Mouse (Mus musculus) spleen, postnatal 10 days (tissue): Measurements from ENCODE around the gene Upp2.

ENCODE experiments used
- DNase-seq, 2 experiments: peaks; one replicate each; pipeline ENCODE4 v3.0.0; 2021 to 2022; ENCODE audit warnings: low spot score in 2 of 2

Gene Upp2

DNA sequence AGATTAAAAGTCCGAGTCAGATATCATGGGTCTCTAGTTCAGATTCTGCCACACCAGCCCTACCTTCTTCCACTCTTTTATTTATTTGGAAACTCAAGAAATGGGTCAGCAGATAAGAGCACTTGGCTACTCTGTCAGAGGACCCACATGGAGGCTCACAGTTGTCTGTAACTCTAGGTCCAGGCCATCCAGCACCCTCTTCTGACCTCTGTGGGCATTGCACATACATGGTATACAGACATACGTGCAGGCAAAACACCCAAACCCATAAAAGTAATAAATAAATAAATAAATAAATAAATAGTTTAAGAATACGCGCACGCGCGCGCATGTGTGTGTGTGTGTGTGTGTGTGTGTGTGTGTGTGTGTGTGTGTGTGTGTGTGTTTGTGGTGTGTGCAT lies 47.8 kb downstream of the Upp2 start:
- DNase-seq = no peak

DNA sequence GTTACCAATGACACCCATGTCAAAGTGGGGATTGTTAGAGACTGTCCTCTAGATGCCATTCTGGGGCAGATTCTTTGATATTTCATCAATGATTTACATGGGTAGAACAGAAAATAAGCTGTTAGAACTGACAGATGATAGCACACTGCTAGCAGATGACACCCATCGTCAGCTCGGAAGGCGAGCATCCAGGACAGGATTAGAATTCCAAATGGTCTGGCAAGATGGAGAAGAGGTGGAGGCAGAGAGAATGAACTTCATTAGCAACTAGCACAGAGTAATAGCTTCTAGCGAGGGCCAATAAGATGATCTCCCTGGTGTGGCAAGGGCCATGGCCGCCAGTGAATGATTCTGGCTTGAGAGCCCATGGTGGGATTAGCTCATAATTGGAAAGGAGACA lies 48.7 kb downstream of the Upp2 start:
- no peak for DNase-seq

DNA sequence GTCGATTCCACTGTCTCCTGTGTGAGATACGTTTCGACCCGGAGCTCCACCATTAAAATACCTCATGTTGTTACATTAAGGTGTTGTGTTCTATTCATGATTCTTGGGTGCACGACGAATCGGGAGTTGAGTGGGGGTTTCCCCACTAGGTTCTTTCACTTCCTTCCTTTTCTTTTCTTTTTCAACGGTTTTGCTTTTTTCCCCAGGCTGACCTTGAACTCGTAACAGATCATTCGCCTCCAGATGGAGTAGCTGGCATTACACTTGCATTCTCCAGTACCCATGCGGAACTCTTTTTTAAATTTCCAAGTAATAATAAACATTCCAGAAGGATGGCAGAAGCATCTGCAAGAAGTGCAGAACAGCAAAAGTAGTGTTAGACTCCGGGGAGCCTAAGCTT lies 58.1 kb downstream of the Upp2 start:
- DNase-seq = no peak

DNA sequence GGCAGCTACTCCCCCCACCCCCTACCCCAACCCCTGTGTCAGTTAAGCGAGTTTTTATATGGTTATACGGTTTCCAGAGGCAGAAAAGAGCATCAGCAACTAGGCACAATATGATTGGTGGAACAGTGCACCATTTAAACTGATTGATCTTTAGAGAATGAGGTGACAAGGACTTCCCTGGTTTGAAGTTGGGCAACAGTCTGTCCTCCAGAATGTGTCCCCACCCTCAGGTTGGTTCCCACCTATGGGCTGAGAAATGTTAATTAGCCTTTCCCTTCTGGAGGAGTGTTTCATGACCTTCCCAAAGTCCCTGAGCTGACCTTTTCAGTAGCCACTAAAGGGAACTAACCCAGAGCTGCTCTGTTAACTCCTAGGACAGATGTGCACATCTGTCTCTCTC lies 58.6 kb downstream of the Upp2 start:
- no peak for DNase-seq

DNA sequence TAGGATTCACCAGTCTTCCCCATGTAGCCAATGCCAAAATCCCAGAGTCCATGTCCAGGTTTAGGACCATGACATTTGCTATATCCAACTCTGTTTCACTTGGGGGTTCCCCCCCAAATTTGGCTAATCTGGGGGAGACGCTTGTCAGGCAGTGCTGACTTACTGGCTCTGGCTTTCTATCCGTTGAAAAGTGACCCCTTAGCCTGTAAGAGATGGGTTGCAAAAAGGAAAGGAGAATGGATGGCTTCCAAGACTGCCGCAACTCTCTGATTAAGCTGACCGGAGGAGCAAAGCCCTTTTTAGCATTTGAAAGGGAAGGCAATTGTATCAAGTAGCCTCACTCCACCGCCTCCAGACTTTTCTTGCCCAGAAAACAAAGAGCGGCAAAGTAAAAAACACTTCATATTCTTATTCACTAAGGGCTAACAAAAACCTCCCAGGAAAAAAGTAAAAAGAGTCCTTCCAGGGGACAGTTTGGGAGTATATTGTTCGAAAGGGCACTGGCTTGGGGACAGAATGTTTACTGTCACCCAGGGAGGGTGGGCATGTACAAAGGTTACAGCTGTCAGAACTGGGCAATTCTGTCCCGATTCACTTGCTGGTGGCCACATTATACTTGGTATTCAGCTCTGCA lies 59.2 kb downstream of the Upp2 start:
- DNase-seq = no peak

DNA sequence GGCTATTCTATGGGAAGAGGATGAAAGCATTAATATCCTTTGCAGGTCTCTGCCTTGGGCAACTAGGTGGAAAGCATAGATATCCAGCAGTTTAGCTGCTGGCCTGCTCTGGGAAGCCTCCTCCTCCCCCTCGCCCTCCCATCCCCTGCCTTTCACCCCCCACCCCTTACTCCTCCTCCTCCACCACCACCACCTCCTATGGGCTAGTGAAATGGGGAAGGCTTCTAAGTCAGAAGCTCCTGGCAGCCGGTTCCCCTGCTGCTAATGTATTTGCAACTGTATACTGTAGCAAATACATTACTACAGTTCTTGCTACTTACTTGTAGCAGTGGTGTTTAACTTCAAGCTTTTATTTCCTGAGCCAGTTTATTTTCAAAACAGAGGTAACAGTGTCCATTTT lies 60.9 kb downstream of the Upp2 start:
- no peak for DNase-seq

DNA sequence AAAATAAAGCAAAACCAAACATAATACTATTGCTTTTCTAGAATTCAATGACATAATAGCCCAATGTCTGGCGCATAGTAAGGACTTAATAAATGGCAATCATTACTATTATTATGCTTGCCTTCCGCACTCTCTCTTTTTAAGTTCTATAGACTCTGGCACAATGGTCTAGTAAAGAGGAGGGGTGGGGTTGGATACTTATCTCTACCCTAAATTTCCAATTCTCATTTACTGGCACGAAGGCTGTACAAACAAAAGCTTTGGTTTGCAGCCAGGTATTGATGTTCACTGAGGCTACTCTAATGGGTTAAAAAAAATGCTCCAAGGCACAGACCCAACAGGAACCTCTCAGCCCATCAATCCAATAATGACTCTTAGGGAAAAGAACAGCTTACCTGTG lies 61.9 kb downstream of the Upp2 start:
- no peak for DNase-seq

DNA sequence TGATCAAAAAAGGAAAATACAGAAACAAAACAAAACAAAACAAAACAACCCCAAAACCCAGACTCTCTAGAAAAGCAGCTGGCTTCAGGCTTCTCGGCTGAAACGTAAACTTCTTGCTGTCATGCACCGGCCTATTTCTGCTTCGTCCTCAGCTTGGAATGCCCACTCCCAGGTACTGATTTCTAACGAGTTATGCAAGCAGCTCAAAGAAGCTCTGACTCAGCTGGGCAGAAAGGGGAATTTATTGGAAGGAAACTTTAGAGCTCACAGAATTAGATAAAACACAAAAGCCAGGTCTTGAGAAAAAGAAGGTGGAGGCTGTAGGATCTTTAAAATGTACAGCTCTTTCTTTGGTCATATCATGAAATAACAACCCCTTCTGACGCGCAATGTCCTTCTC lies 62.3 kb downstream of the Upp2 start:
- no peak for DNase-seq

DNA sequence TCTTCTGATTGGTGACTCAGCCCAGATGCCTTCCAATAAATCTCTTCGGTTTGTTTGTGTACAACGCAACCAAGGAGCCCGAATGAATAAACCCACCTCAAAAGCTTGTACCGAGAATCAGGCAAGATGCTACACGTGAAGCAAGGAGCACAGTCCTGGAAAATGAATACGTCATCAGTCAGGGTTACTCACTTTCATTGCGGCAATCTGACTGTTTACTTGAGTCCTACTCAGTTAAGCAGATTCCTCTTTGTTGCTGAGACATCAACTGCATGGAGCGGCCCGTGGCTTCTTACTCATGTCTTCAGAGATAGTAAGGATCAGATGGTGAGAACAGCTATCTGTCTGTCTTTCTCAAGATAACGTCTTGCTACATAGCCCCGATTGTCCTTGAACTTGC lies 66.7 kb downstream of the Upp2 start:
- DNase-seq = no peak

DNA sequence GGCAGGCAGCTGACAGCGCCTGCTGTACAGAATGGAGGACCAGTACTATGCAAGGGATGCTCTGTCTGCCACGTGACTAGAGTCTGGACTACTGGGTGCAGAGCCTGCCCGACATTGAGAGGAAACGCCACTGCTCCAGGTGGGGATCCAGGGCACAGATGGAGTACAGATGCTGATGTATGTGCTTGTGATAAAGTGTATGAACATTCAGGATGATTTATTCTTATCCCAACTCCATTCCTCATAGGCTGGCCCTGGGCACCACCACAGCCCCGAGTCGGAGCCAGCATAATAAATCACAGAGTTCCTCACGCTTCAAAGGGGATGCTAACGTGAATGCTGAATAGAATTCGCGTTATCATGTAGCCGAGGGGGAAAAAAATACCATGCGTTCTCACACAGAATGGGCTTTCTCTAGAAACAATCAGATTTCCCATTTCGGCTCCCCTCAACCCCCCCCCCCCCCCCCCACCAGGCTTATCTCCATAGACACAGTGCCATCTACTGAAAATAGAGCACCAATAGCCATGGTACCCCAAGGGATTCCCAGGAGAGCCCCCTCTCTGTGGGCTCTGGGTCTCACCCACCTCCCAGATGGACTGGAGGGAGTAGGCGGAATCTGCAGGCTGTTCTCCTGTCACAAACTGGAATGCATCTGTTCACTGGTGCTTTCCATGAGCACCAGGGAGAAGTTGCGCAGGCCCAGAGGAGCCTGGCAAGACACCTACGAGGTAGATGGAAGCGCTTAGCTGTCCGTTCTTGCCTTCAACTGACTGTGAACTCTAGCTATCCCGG lies 74.9 kb downstream of the Upp2 start:
- DNase-seq = no peak

DNA sequence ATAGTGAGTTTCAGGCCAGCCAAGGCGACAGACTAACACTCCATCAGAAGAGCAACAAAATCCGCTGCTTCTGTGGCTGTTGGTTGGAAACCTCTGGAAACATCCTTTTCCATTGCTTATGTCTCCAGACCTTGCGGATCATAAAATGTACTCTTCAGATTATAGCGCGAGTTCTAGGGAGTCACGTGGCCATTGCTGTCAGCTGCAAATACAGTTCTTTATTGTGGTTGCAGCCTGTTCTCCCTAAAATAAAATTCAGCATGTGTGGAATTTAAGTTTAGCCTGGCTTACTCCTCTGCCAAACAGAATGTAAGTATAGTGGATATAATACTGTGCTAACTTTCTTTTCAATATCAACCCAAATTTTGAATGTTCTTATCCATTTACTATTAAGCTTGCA lies 78.6 kb downstream of the Upp2 start:
- DNase-seq = no peak

DNA sequence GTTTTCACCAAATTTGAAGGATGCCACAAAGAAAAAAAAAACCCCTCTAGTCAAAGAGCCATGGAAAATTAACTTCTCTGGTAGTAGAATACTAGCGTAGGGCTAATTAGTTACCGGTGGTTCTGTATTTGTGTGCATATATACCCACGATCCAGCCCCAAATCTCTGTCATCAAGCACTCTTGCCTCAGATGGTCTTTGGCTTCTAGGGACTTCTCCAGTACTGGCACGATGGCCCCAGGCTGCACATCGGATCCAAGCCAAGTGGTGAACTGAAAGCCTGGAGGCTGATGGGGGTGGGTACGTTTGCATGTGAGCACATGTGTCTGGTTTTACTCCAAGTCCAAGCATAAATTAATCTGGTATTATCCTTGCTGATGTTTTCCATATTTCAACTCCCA lies 88.1 kb downstream of the Upp2 start:
- DNase-seq = no peak

DNA sequence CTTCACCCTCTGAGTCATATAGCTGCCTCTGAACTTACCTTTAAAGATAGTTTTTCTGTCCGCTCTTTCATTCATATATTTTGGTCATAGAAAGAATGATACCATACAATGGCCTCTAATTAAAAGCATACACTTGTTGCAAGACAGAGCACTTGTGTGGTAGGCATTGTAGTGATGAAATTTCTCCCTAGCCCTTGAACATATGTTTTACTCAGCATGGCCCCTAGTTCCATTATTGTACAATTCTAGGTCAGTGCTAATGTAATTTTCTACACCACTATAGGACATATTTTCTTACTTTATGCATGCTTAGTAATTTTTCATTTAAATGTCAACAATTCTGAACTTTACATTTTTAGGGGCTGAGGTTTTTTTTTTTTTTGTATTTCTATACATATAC lies 89.9 kb downstream of the Upp2 start:
- DNase-seq = no peak

DNA sequence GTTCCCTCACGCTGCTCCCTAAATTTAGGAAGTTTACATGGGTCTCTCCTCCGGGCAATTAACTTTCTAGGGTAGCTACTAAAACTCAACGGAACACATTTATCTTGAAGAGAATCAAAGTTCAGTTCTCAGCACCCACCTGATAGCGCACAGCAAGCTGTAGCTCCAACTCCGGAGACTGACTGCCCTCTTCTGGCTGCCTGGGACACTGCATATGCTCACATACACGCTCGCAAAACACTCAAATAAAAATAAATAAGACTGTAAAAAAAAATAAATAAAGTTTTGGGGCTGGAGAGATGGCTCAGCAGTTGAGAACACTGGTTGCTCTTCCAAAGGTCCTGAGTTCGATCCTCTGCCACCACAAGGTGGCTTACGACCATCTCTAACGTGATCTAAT lies 90.8 kb downstream of the Upp2 start:
- DNase-seq = no peak

DNA sequence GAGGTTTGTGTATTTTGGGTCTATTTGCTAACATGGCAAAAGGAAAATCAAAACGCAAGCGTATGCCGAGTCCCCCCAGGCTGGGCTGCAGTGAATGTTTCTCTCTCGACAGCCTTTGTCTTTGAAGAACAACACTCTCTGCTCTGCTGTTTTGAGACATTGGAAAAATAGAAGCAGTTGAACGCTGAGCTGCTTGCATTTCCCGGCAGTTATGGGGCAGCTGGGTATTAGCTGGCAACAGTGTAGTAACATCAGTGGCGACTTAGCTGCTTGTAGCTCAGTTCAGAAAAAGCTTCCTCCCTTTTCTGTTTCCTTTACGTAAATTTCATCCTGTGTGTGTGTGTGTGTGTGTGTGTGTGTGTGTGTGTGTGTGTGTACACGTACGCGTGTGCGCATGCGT lies 93.5 kb downstream of the Upp2 start:
- no peak for DNase-seq

DNA sequence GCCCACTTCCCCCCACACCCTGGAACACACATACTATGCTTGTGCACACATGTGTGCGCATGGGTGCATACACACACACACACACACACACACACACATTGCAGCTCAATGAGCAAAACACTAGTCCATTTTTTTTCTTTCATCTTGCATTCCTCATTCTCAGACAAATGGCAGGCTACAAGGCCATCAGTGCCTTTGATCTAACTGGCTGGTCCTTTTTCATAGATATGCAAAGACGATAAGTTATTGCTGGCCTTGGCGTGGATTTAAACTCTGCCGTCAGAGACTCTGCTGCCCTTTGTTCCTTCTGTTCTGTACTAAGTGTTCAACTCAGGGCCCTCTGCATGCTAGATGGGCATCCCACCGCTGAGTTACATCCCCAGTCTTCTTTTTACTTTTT lies 94.0 kb downstream of the Upp2 start:
- DNase-seq = no peak

DNA sequence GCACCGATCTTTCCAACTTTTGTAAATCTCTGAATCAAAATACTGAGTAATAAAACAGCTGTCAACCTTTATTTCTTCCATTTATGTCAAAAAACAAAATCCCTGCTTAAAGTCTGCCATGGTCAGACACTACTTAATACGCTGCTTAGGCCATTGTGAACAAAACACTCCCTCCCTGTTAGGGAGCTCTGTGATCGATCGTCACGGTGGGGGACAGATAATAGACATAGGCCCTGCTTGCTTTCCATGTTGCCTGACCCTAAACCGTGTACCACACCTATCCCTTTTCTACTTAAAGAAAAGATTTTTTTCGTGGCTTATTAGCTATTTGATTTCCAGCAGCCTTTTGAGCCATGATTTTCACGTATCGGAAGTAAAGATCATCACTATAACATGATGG lies 95.6 kb downstream of the Upp2 start:
- DNase-seq = no peak

DNA sequence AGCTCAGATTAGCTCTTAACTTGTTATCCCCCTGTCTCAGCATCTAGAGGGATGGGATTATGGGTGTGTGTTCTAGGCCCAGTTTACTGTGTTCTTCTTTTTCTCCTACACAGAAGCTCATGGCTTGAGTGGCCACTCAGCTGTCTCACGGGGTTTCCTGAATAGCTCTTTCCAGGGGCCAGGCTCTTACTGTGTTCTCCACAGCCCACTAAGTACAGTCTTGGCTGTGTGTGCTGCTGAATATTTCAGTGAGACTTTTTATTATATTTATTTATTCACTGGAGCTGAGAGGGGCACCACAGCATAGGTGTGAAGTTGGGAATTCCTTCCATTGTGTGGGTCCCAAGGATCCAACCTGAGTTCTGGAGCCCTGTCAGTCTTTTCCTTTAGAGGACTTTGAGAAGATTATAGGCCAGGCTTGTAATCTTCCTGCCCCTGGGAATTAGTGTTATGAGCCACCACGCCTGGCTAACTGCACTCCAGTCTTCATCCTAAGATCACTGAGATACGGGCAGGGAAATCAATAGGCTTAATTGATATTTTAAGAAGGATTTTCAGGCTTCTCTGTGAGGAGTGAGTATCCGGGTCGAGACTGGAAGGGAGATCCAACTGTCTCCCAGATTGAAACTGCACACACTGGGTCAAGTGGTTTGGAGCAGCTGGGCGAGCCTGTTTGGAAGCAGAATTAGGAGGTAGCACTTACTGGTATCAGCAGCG lies 96.5 kb downstream of the Upp2 start:
- no peak for DNase-seq

DNA sequence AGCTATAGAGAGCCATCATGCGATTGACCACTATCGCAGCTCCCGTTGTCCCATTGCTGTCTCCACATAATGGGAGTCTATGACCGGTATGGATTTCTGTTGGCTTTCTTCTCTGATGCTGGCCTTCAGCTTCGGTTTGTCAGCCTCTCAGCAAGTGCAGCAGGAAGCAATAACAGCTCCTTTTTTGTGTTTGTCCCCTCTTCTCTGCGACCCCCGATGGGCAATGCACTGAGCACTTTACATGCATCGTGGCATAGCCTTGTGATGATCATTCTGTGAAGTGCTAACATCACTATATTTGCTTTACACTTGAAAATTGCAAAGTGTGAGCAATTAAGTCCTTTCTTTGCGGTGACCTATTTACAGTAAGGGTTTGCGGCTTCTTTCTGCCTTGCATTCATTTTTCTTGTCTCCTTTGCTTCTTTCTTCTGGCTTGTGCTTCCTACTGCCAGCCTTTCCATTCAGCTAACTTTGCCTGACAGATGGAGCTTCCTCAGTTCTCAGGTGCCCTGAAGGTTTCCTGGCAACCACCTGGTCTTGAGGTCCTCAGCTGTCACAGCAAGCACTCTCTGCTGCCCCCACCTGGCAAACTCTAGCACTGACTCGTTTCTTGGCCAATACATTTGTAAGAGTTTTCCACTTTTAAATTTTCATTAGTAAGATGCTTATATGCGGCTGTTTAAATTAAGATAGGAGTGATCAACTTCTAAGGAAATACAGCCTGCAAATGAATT lies 98.2 kb downstream of the Upp2 start:
- peak; percentile 18 to 71 for DNase-seq

DNA sequence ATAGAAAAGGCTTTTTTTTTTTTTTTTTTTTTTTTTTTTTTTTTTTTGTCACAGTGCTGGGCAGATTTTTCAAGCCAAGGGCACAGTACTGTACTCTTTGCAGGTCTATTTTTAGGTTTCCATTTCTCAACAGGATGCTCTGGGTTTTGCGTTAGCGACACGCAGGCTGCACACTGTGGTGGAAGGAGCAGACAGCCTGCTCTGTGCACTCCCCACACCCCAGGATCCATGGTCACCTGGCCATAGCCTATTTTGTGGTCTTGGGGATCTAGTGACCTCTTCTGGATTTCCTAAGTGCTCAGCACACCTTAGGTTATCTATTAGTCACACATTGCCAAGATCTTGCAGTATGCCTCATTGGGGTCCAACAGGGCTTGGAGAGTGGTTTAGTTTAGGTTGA lies 100.2 kb downstream of the Upp2 start:
- no peak for DNase-seq

DNA sequence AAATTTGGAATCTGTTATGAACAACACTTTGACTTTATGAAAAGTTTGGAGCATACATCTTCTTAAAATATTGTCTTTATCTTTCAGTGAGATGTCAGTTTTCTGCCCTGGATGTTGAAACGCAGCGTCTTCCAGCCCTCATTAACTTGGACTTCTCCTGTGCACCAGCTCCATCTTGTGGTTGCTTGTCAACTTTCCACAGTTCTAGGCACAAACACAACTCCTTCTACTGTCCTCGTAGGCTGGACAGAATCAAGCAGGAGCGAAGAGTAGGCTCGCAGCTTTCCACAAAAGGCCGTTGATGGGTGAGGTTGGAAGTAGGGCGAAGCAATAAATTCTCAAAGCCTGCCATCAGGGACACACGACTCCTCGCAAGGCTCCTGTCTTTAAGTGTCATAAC lies 100.9 kb downstream of the Upp2 start:
- DNase-seq = peak in 1 of 2 experiments; percentile 29

DNA sequence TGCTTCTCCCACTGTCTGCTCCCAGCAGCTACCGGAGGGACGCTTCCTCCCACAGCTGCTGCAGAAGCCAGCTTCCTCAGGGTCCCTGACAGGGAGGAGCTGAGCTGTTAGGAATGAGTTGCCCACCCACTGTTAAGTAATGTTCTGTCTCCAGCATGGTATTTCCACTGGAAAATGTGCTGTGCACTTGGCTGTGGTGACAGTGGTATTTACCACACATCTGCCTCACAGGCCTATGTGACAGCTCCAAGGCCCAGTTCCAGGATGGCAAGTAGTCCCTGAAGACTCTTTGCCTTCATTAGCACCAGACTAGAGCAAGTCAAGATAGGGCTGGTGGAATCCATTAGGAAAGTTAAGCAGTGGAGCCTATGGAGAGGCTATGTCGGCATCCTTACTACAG lies 102.0 kb downstream of the Upp2 start:
- DNase-seq = no peak
